Comparison of ENCODE assay signal across 28 mouse cellular contexts in the genomic region with DNA sequence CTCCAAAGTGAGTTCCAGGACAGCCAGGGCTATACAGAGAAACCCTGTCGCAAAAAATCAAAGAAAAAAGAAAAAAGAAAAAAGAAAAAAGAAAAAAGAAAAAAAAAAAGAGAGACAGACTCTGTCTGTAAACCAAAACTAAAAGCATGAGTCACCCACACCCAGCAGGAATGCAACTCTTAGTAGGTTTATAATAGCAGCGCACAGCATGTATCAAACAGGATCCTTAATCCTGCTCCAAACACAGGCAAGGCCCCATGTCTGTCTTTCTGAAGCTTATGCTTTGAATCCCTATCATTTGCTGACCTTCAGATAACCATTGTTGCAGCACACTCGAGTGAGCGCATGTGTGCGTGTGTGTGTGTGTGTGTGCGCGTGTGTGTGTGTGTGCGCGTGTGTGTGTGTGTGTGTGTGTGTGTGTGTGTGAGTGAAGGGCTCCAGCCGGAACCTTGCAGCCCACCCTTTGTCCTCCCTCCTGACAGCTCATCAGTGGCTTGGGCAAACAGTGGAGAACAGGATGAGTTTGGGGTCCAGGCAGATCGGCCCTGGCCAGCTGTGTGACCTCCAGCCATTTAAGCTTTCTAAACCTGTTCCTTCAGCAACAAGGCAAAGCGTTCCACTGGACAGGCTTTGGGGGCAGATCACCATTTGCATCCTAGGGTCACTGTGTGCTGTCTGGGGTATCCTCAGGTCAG. TPM values are rescaled to one million over a fixed set of nuclear protein-coding genes. Genes with fewer than 3 reads are reported as not detected.
DNase-seq lines count a peak whose midpoint lies in the region; ATAC-seq and TF ChIP-seq lines count a peak whose summit lies in the region.
"Had no signal": no experiment of that assay in that cellular context is flagged by ENCODE, and none has a peak within 500 bp of the region (broad histone marks: within the 10 kb centered on the region; RNA-seq: fewer than 3 reads in every experiment).

No protein-coding gene starts in this region.

- peak; percentile 65 for ATAC-seq in lung, embryonic 16.5 days (ENCODE audit: low read depth)
- peak; percentile 19; the same call in 1 of the 2 replicates for ATAC-seq in midbrain, embryonic 11.5 days (ENCODE audit: low FRiP score)
- no peak for ATAC-seq in midbrain, embryonic 16.5 days
- ATAC-seq: CD4-positive, CD25-positive, alpha-beta regulatory T cell, adult 4 months; forebrain, embryonic 15.5 days; Patski had no signal

- H3K27ac ChIP-seq in lung, embryonic 16.5 days (ENCODE audit: low read length) = no peak overlapping the region
- no peak overlapping the region for H3K27ac ChIP-seq in midbrain, embryonic 11.5 days (ENCODE audit: low read depth, low read length)
- H3K27ac ChIP-seq in midbrain, embryonic 16.5 days (ENCODE audit: low read length) = no peak overlapping the region
- H3K27ac ChIP-seq: embryonic facial prominence, embryonic 15.5 days; forebrain, embryonic 10.5 days; forebrain, embryonic 15.5 days; heart, embryonic 10.5 days; hindbrain, embryonic 14.5 days had no signal

- WGBS in lung, embryonic 16.5 days = 76% methylated on average over 12 of the region's 12 CpGs
- WGBS in midbrain, embryonic 11.5 days = 73% methylated on average over 12 of the region's 12 CpGs
- 74% methylated on average over 12 of the region's 12 CpGs for WGBS in midbrain, embryonic 16.5 days

- H3K4me3 ChIP-seq in lung, embryonic 16.5 days (ENCODE audit: low read length) = no peak overlapping the region
- no peak overlapping the region for H3K4me3 ChIP-seq in midbrain, embryonic 11.5 days (ENCODE audit: low read depth, low read length)
- no peak overlapping the region for H3K4me3 ChIP-seq in midbrain, embryonic 16.5 days (ENCODE audit: low read depth, low read length)
- H3K4me3 ChIP-seq in myocyte = no peak overlapping the region
- H3K4me3 ChIP-seq: embryonic facial prominence, embryonic 15.5 days; erythroblast, embryonic 14.5 days; forebrain, embryonic 10.5 days; forebrain, embryonic 15.5 days; heart, embryonic 10.5 days had no signal

- H3ac ChIP-seq in myocyte (ENCODE audit: control insufficient read depth, insufficient read length) = no peak overlapping the region

- no peaks in the 10 kb centered on the region for H3K79me2 ChIP-seq in myocyte (ENCODE audit: control insufficient read depth, insufficient read depth)

- H3K4me1 ChIP-seq in lung, embryonic 16.5 days (replicated peaks; ENCODE audit: control insufficient read depth, insufficient read depth, low read length) = peaks cover under 1% of the 10 kb centered on the region; the same call in 1 of the 2 replicates
- H3K4me1 ChIP-seq in midbrain, embryonic 11.5 days (ENCODE audit: control insufficient read depth, insufficient read depth, low read length) = peaks cover 3% of the 10 kb centered on the region
- H3K4me1 ChIP-seq in midbrain, embryonic 16.5 days (ENCODE audit: control insufficient read depth, insufficient read depth, low read length) = peaks cover 11% of the 10 kb centered on the region

- no peaks in the 10 kb centered on the region for H3K9me3 ChIP-seq in lung, embryonic 16.5 days (ENCODE audit: control insufficient read depth, low read length)
- H3K9me3 ChIP-seq in midbrain, embryonic 11.5 days (ENCODE audit: control insufficient read depth, low read length) = no peaks in the 10 kb centered on the region
- no peaks in the 10 kb centered on the region for H3K9me3 ChIP-seq in midbrain, embryonic 16.5 days (replicated peaks; ENCODE audit: control insufficient read depth, low read length, poor library complexity, severe bottlenecking)
- H3K9me3 ChIP-seq: embryonic facial prominence, embryonic 15.5 days; forebrain, embryonic 10.5 days; forebrain, embryonic 15.5 days; G1E; heart, embryonic 10.5 days had no signal

- no peak overlapping the region for H3K4me2 ChIP-seq in lung, embryonic 16.5 days (ENCODE audit: low read depth, low read length)
- no peak overlapping the region for H3K4me2 ChIP-seq in midbrain, embryonic 11.5 days
- H3K4me2 ChIP-seq in midbrain, embryonic 16.5 days (ENCODE audit: low read length) = no peak overlapping the region
- peak overlapping the region; percentile 58 for H3K4me2 ChIP-seq in myocyte (ENCODE audit: low read depth)
- H3K4me2 ChIP-seq: embryonic facial prominence, embryonic 15.5 days; forebrain, embryonic 15.5 days; hindbrain, embryonic 14.5 days had no signal

- DNase-seq in lung, postnatal 36 days = no peak
- no peak for DNase-seq in midbrain, embryonic 11.5 days (ENCODE audit: low spot score, missing footprints)
- peak; percentile 45 for DNase-seq in Muller cell, postnatal 12 days (ENCODE audit: inconsistent ontology term)
- no peak for DNase-seq in layer of hippocampus, adult 11-12 months (ENCODE audit: low spot score)
- DNase-seq: B cell, adult 2 months; cerebellum, adult 11 months; cerebellum, adult 8-10 months; cerebellum, postnatal 14 days; embryo, embryonic 11 days; gastrocnemius, postnatal 10 days; heart, adult 18-20 months; heart, postnatal 10 days; heart, postnatal 4 days had no signal

- no peak overlapping the region for H3K9ac ChIP-seq in lung, embryonic 16.5 days (ENCODE audit: low read length)
- H3K9ac ChIP-seq in midbrain, embryonic 11.5 days (ENCODE audit: low read length) = no peak overlapping the region
- no peak overlapping the region for H3K9ac ChIP-seq in midbrain, embryonic 16.5 days (ENCODE audit: low read depth, low read length)
- H3K9ac ChIP-seq: embryonic facial prominence, embryonic 15.5 days; forebrain, embryonic 15.5 days; hindbrain, embryonic 14.5 days had no signal

- H3K27me3 ChIP-seq in lung, embryonic 16.5 days (ENCODE audit: control insufficient read depth, insufficient read depth, low read depth, low read length) = no peaks in the 10 kb centered on the region
- H3K27me3 ChIP-seq in midbrain, embryonic 11.5 days (ENCODE audit: control insufficient read depth, insufficient read depth, low read length) = no peaks in the 10 kb centered on the region
- H3K27me3 ChIP-seq in midbrain, embryonic 16.5 days (ENCODE audit: control insufficient read depth, insufficient read depth, low read depth, low read length) = no peaks in the 10 kb centered on the region
- no peaks in the 10 kb centered on the region for H3K27me3 ChIP-seq in myocyte (ENCODE audit: control insufficient read depth, insufficient read depth, insufficient read length)
- H3K27me3 ChIP-seq: embryonic facial prominence, embryonic 15.5 days; forebrain, embryonic 15.5 days; Patski had no signal

- TF ChIP-seq POLR2A in myocyte (IDR thresholded peaks at IDR 0.05; ENCODE audit: insufficient read length, low read depth) = no peak

- H3K36me3 ChIP-seq in lung, embryonic 16.5 days (ENCODE audit: control insufficient read depth, insufficient read depth, low read length) = no peaks in the 10 kb centered on the region
- no peaks in the 10 kb centered on the region for H3K36me3 ChIP-seq in midbrain, embryonic 11.5 days (ENCODE audit: control insufficient read depth, insufficient read depth, low read length)
- no peaks in the 10 kb centered on the region for H3K36me3 ChIP-seq in midbrain, embryonic 16.5 days (ENCODE audit: control insufficient read depth, insufficient read depth, low read length)
- H3K36me3 ChIP-seq in myocyte (ENCODE audit: control insufficient read depth, insufficient read depth) = no peaks in the 10 kb centered on the region
- H3K36me3 ChIP-seq: embryonic facial prominence, embryonic 15.5 days; forebrain, embryonic 10.5 days; forebrain, embryonic 15.5 days; G1E; heart, embryonic 10.5 days had no signal

TF ChIP-seq in myocyte, 11 proteins besides CTCF, POLR2A, EP300 and RAD21:
- TF ChIP-seq MAX (IDR thresholded peaks at IDR 0.05; ENCODE audit: low read depth) (no peak), E2F4 (IDR thresholded peaks at IDR 0.05; ENCODE audit: insufficient read depth) (no peak), TCF12 (IDR thresholded peaks at IDR 0.05; ENCODE audit: insufficient read depth, poor library complexity, severe bottlenecking) (no peak), USF1 (IDR thresholded peaks at IDR 0.05; ENCODE audit: low read depth) (no peak), MYOD1 (IDR thresholded peaks at IDR 0.05; ENCODE audit: control insufficient read depth in 1 of 3, insufficient read length in 2 of 3, low read depth in 2 of 3) (no peak), CEBPB (IDR thresholded peaks at IDR 0.05; ENCODE audit: insufficient read depth, poor library complexity, severe bottlenecking) (no peak), REST (IDR thresholded peaks at IDR 0.05; ENCODE audit: insufficient read depth, insufficient read length) (no peak), POLR2AphosphoS2 (IDR thresholded peaks at IDR 0.05; ENCODE audit: insufficient read length, low read depth) (no peak), SRF (IDR thresholded peaks at IDR 0.05; ENCODE audit: control insufficient read depth, insufficient read length, low read depth) (no peak)
TF ChIP-seq in myocyte: peak in this region for 0.

RNA-seq across cellular contexts. Expression of a gene that starts 47.9 kb away (rescaled TPM):
- polyA plus RNA-seq in lung, embryonic 16.5 days (2015; fragmentation: Nextera tagmentation; extraction: Ambion mirVana) = not detected in 2 replicates
- polyA plus RNA-seq in midbrain, embryonic 11.5 days (2014; fragmentation: Nextera tagmentation; extraction: Ambion mirVana) = not detected in 2 replicates
- not detected in 2 replicates for polyA plus RNA-seq in midbrain, embryonic 16.5 days (2015; fragmentation: Nextera tagmentation; extraction: Ambion mirVana)
- polyA plus RNA-seq in myocyte (2012; fragmentation: generic; extraction: Trizol) = 0.30 TPM
- polyA plus RNA-seq: adrenal gland, adult 2 months; embryonic facial prominence, embryonic 11.5 days; embryonic facial prominence, embryonic 15.5 days; erythroblast, embryonic 14.5 days; forebrain, embryonic 10.5 days; forebrain, embryonic 15.5 days; G1E; heart, embryonic 10.5 days; heart, embryonic 14.5 days; hindbrain, embryonic 14.5 days had no signal
